Comparison of ENCODE assay signal across 12 mouse cellular contexts in genomic region chrX:140183003-140183402, GRCm38 (mm10).
DNase-seq lines count a peak whose midpoint lies in the region; ATAC-seq and TF ChIP-seq lines count a peak whose summit lies in the region.
"Had no signal": no experiment of that assay in that cellular context is flagged by ENCODE, and none has a peak within 500 bp of the region (broad histone marks: within the 10 kb centered on the region; RNA-seq: fewer than 3 reads in every experiment).

No protein-coding gene starts in this region.

- TF ChIP-seq EP300 in CH12.LX (IDR thresholded peaks at IDR 0.05; ENCODE audit: low read length): no peak

- no peak overlapping the region for H3K4me2 ChIP-seq in CH12.LX (ENCODE audit: insufficient read depth, low read depth, poor library complexity, severe bottlenecking)

- TF ChIP-seq CTCF in layer of hippocampus, adult 2 months (conservative IDR thresholded peaks at IDR 0.05): peak; percentile 66
- peak; percentile 17 to 68; a peak in 2 of 4 replicates for TF ChIP-seq CTCF in CH12.LX (conservative IDR thresholded peaks at IDR 0.05 in 1 of 2, IDR thresholded peaks at IDR 0.05 in 1 of 2; ENCODE audit: low read depth in 2 of 2, low read length in 2 of 2)

- peaks cover 3 to 4% of the 10 kb centered on the region in 2 experiments; a peak in 1 of 4 replicates for H3K4me1 ChIP-seq in CH12.LX (ENCODE audit: control insufficient read depth in 1 of 2, insufficient read depth in 2 of 2)
- H3K4me1 ChIP-seq: limb, embryonic 10.5 days; megakaryocyte, embryonic 14.5 days had no signal

- H3K9ac ChIP-seq in CH12.LX (ENCODE audit: insufficient read depth, low read depth): no peak overlapping the region

- H3K79me2 ChIP-seq in CH12.LX (replicated peaks; ENCODE audit: control insufficient read depth, extremely low read depth, insufficient read depth, poor library complexity, severe bottlenecking): no peaks in the 10 kb centered on the region

- no peak overlapping the region for H3K4me3 ChIP-seq in layer of hippocampus, adult 2 months
- H3K4me3 ChIP-seq in CH12.LX (replicated peaks in 1 of 3; ENCODE audit: low read depth in 2 of 3, low read length in 2 of 3, poor library complexity in 1 of 3): no peak overlapping the region
- H3K4me3 ChIP-seq: limb, embryonic 10.5 days; megakaryocyte, embryonic 14.5 days had no signal

- dilution Hi-C loops in CH12.LX (cut with MboI; ENCODE audit: extremely low pct_ligation_motif_present, extremely low pct_unique_long_range_greater_than_20kb, low sequenced_read_pairs): no loop called here

- peak; percentile 76 for TF ChIP-seq RAD21 in CH12.LX (IDR thresholded peaks at IDR 0.05; ENCODE audit: low read depth, low read length)

- in situ Hi-C loops in CH12.LX (cut with MboI; ENCODE audit: low pct_ligation_motif_present, low pct_unique_long_range_greater_than_20kb, low sequenced_read_pairs): no loop called here

- H3K36me3 ChIP-seq in CH12.LX (replicated peaks in 1 of 2; ENCODE audit: control insufficient read depth in 1 of 2, insufficient read depth in 1 of 2, low read length in 1 of 2): no peaks in the 10 kb centered on the region
- H3K36me3 ChIP-seq: limb, embryonic 10.5 days had no signal

- peak; percentile 7 for DNase-seq in adrenal gland, postnatal 10 days
- DNase-seq in adrenal gland, postnatal 4 days (ENCODE audit: low spot score in 2 of 2): no peak
- no peak for DNase-seq in layer of hippocampus, adult 2 months (ENCODE audit: low spot score in 2 of 2)
- no peak for DNase-seq in layer of hippocampus, postnatal 25 days (ENCODE audit: extremely low spot score in 1 of 2, low spot score in 1 of 2)
- DNase-seq in CH12.LX (ENCODE audit: extremely low read depth): peak; percentile 29
- peak; percentile 1 for DNase-seq in kidney, postnatal 14 days
- DNase-seq in ovary, adult 18-20 months (ENCODE audit: low spot score): no peak
- DNase-seq: cerebellum, adult 9-10 months; gastrocnemius, postnatal 10 days had no signal

- H3K9me3 ChIP-seq in CH12.LX (replicated peaks; ENCODE audit: low read length): no peaks in the 10 kb centered on the region
- H3K9me3 ChIP-seq: limb, embryonic 10.5 days; megakaryocyte, embryonic 14.5 days had no signal

- H3K27ac ChIP-seq in layer of hippocampus, adult 2 months: no peak overlapping the region
- no peak overlapping the region for H3K27ac ChIP-seq in CH12.LX (ENCODE audit: insufficient read depth, low read depth)
- H3K27ac ChIP-seq: limb, embryonic 10.5 days had no signal

- H3K27me3 ChIP-seq in CH12.LX (replicated peaks): no peaks in the 10 kb centered on the region

- no peak for ATAC-seq in monocyte, adult 5-6 weeks (replicated peaks; ENCODE audit: insufficient number of reproducible peaks, low FRiP score, low TSS enrichment, poor library complexity, severe bottlenecking)

- TF ChIP-seq POLR2A in CH12.LX (IDR thresholded peaks at IDR 0.05; ENCODE audit: low read depth, low read length): no peak

TF ChIP-seq in CH12.LX, 34 proteins besides CTCF, POLR2A, EP300 and RAD21:
- TF ChIP-seq ZC3H11A (IDR thresholded peaks at IDR 0.05; ENCODE audit: low read depth, low read length): peak; percentile 8; the same call in 1 of the 2 replicates
- TF ChIP-seq E2F4 (IDR thresholded peaks at IDR 0.05; ENCODE audit: insufficient replicate concordance, low read depth, low read length): no peak
- TF ChIP-seq CHD1 (IDR thresholded peaks at IDR 0.05; ENCODE audit: low read depth, low read length): no peak
- no peak for TF ChIP-seq SIN3A (IDR thresholded peaks at IDR 0.05; ENCODE audit: low read length)
- TF ChIP-seq MEF2A (IDR thresholded peaks at IDR 0.05; ENCODE audit: borderline replicate concordance, low read depth, low read length): no peak
- peak; percentile 70 for TF ChIP-seq SMC3 (IDR thresholded peaks at IDR 0.05; ENCODE audit: low read depth, low read length)
- no peak for TF ChIP-seq MXI1 (IDR thresholded peaks at IDR 0.05; ENCODE audit: low read depth, low read length)
- TF ChIP-seq MAZ (IDR thresholded peaks at IDR 0.05; ENCODE audit: low read depth, low read length): no peak

Comparison
In these comparisons a context has a peak if more than half of its experiments do, and no peak if none do; other contexts are left out.
1. DNase-seq: peak in adrenal gland, postnatal 10 days (single experiment), CH12.LX (single experiment) and kidney, postnatal 14 days (single experiment); none in adrenal gland, postnatal 4 days (0 of 2), layer of hippocampus, adult 2 months (0 of 2), layer of hippocampus, postnatal 25 days (0 of 2) and ovary, adult 18-20 months (single experiment).